Mouse (Mus musculus): Measurements from ENCODE around the gene Mesp1.
"Not testable (repeated sequence)": the region's sequence is repeated elsewhere in the genome, so short reads cannot be mapped to it uniquely, and the experiment has no call there.

Gene Mesp1

GRCm38 (mm10) chr7:79793688-79794087, at the start of gene Mesp1:
Gene Mesp1 (minus strand): TSS chr7:79793788.
- no peak for DNase-seq

GRCm38 (mm10) chr7:79842163-79842562, 48.6 kb upstream of the Mesp1 start:
- peak; percentile 82 for DNase-seq

- DNase-seq, result peak; percentile 60
Observed at GRCm38 (mm10) chr7:79837247-79837646, 43.7 kb upstream of the Mesp1 start.

DNA sequence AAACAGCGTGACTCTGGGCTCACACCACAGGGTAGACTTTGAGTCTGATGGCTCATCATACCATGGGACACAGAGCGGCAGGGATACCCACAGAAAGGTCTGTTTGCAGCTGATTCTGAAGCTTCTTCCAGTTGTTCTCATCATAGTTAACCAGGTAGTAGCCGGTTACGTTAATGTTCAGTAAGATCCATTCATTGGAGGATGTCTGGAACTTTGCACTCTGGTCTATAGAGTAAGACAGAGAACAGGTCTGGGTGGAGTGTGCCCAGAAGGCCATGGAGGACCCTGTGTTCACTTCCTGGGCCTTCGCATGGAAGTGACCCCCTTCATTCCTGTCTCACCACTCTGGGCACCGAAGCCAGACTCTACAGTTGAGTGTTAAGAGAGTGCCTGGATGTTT, 41.6 kb upstream of the Mesp1 start:
- no peak for DNase-seq

DNA sequence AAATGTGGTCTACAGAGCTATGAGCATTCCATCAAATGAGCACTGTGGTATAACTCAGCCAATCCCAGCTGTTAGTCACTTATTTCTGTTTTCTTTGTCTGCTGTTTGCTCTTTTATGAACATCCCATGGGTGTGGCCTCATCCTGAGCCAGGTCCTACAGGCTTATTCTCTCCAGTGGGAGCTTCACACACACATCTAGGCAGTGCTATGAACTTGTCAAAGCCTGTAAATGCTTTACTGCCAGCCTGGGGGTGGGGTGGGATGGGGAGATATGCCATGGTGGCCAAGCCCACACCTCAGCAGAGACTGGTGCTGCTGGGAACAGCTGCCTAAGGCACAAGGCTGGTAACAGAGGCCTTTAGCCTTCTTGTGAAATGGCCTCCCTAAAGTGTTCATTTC, 39.4 kb upstream of the Mesp1 start:
- DNase-seq, result no peak

DNA sequence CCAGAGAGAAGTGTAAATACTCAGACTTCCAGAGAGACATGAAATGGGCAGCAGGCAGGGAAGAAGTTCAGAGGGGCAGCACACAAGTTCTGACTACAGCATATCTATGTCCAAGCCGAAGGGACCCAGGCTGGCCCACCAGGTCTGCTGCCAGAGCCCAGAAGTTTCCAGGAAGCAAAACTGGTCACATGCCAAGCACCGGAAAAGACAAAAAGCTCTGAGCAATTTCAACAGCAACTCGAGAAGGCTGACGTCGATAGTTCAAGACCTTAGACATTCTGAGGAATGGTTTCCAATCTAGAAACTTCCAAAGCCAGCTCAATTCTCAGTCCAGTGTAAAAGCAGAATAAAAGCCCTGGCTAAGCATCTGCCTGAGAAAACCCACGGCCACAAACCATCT, 38.0 kb upstream of the Mesp1 start:
- DNase-seq, result peak; percentile 26

DNA sequence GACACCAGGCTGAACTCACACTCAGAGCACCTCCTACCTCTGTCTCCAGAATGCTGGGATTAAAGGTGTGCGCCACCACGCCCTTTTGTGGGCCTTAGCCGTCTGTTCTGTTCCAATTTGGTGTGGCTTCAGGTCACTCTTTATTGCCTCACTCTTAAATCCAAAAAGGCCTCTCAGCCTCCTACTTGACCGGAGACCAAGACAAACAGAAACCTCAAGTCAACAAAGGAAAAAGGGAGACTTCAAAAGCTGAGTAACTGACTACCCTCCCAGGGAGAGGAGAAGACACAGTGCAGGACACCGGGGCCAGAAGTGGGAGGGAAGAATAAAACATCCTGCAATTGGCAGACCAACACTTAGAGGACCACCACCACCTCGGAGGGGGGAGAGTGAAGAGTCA, 37.6 kb upstream of the Mesp1 start:
- DNase-seq, result no peak

- DNase-seq, result peak; percentile 66
Observed at GRCm38 (mm10) chr7:79828341-79828740, 34.8 kb upstream of the Mesp1 start.

DNA sequence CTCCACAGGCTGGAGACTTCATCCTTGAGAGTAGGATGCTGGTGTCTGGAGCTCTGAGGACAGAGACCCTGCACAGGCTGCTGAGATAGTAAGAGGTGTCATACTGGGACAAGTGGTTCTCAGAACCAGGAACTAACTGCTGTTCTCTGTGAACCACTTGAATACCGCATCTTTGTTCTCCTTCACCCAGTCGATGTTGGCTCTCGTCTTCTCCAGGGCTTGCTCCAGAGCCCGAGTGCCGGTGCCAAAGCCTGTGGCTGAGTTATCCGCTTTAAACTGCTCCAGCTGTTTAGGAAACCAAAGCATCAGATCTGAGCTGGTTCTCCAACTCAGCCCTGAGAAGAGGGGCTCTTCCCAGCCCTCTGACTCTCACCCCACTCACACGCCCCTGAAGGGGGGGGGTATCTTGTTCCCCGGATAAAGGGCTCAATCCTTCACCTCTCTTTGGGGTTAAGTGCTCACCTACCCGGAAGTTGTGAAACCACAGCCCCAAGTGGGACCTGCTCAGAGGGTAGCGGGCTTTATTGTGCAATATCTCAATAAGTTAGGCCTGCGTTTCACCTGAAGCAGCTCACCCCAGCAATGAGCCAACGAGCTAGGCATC, 28.6 kb upstream of the Mesp1 start:
- no peak for DNase-seq

- no peak for DNase-seq
Observed at GRCm38 (mm10) chr7:79819996-79820395, 26.4 kb upstream of the Mesp1 start.

GRCm38 (mm10) chr7:79819515-79819914, 25.9 kb upstream of the Mesp1 start:
- DNase-seq, result no peak

DNA sequence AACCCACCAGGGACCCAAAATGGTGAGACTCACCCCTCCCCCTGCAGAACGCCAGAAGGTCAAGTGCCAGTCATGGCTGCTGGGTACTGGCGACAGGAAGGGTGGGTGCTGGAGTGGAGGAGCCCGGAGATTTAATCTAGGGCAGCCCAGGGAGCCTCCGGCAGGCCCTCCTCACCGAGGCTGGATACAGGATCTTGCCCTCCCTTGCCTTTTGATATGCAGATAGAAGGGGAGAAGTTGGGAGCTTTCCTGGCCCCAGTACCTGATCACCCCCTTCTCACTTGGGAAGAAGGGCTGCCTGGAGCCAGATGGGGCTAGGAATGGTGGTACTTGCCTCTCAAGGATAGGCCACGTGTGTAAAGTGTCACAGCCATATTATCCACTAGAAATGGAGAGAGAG, 24.7 kb upstream of the Mesp1 start:
- DNase-seq, result no peak

DNA sequence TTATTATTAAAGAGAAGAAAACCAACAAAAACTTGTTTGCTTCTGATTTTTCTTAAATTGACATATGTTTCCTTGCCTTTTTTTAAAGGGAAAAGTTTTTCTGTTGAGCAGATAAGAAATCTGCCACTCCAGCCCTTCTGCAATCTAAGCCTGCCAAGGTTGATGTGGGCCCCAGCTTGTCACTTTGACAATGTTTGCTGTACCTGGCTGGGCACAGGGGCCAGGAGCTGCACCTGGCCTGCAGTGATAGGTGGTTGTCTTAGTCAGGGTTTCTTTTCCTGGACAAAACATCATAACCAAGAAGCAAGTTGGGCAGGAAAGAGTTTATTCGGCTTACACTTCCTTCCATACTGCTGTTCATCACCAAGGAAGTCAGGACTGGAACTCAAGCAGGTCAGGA, 19.8 kb upstream of the Mesp1 start:
- DNase-seq, result no peak

DNA sequence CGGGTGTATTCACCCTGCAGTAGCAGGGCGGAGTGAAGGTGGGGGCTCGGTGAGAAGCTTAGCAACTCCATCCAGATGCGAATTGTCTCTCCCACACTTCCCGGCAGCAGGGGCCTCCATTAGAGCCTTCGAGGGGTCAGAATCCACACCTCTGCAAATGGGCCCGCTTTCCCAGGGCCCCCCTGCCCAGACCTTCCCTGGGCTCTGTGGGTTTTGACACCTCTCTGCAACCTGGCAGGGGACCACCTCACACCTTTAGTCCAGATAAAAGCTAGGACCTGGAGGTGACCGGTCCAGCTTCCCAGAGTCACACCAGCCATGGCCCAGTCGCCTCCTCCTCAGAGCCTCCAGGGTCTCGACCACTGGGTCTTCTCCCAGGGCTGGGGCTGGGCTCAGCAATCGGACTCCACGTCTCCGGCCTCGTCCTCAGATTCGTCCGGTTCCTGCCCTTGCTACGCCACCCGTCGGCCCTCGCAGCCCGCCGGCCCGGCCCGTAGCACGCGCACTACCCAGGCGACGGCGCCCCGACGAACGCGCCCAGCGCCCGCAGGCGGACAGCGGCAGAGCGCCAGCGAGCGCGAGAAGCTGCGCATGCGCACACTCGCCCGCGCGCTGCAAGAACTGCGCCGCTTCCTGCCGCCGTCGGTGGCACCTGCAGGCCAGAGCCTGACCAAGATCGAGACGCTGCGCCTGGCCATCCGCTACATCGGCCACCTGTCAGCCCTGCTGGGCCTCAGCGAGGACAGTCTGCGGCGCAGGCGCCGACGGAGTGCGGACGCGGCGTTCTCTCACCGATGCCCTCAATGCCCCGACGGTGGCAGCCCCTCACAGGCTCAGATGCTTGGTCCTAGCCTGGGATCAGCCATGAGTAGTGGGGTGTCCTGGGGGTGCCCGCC, 17.3 kb upstream of the Mesp1 start, which contains the start of gene Mesp2:
Gene Mesp2, plus strand, starts transcription at position 117 of the 896 bp plus-strand sequence.
- DNase-seq, result peak; percentile 80

DNA sequence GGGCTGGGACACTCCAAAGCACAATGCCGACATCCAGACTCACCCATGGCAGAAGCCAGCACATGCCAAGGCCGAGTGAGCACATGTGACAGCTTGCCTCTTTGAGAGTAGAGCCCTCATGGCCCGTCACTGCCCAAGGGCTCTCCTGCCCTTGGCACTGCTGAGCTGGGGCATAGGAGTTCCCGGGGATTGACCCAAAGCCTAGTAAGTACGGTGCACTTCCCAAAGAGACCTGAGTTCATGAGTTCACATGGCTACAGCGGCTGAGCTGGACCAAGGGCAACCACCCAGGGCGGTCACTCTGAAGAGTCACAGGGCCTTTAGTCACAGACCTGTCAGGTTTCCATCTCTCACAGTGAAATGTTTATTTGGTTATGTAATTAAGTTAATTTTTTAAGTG, 15.0 kb upstream of the Mesp1 start:
- DNase-seq, result no peak

- DNase-seq, result peak; percentile 40
Observed at GRCm38 (mm10) chr7:79803887-79804286, 10.3 kb upstream of the Mesp1 start.

- no peak for DNase-seq
Observed at GRCm38 (mm10) chr7:79802037-79802436, 8.4 kb upstream of the Mesp1 start.

GRCm38 (mm10) chr7:79801391-79801790, 7.8 kb upstream of the Mesp1 start:
- no peak for DNase-seq

- no peak for DNase-seq
Observed at GRCm38 (mm10) chr7:79800336-79800735, 6.7 kb upstream of the Mesp1 start.

GRCm38 (mm10) chr7:79799506-79799905, 5.9 kb upstream of the Mesp1 start:
- DNase-seq, result no peak

DNA sequence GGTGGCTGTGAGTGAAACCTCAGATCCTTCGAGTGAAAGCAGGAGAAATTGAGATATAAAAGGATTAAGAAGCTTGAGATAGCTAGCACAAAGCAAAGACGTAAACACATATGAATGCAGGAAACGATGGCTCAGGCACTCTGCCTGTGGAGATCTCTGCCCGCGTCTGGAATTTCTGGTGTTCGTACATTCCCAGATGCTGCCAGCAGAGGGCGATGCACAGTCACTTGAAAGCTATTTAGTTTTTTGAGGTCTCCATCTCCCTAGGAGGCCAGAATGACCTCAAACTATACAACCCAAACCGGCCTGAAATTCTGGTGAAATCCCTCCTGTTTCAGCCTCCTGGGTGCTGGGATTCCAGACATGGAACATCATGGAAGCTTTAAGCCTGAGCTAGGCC, 5.5 kb upstream of the Mesp1 start:
- peak; percentile 88 for DNase-seq

DNA sequence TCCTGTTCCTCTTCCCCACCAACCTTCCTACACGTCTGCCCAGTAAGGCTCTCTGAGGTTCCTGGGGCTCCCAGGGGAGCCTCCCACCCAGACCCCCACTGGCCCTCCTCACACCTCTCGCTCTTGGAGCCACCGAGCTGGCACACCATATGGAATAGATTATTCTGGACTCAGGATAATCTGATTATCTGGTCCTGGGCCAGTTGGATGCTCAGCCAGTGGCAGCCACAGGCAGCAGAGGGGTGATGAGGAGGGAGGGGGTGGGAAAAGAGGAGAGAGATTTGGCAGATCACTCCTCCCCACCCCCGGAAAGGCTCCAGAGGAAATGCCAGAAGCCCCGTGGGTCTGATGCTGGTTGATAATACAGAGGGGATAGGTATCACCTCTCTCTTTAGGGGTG, 5.0 kb upstream of the Mesp1 start:
- DNase-seq, result no peak

- peak; percentile 49 for DNase-seq
Observed at GRCm38 (mm10) chr7:79792635-79793421, 760 bp downstream of the Mesp1 start.

GRCm38 (mm10) chr7:79789812-79790211, 3.8 kb downstream of the Mesp1 start:
- DNase-seq, result not testable (repeated sequence)

Measured in kidney, adult 18-20 months (tissue).